Mouse (Mus musculus) heart, embryonic 14.5 days (tissue): ENCODE results near the gene Dstn. TPM values are rescaled to one million over a fixed set of nuclear protein-coding genes. Genes with fewer than 3 reads are reported as not detected.
A peak's percentile ranks its signal among the peaks of the same experiment; 100 is the strongest.

ENCODE experiments used
- ATAC-seq: fragments of 200-750 bp; cut with Nextera tagmentation; 2 replicates; pipeline ENCODE4 v1.8.0; 2017; ENCODE audit warnings: low read depth, moderate TSS enrichment; ENCODE audit not compliant: insufficient number of reproducible peaks, insufficient read depth, low FRiP score
- H3K27ac ChIP-seq, 2 experiments: fragments of 200-500 bp in 1 of 2; fragments of 300-500 bp in 1 of 2; sonication (generic) in 1 of 2; replicated peaks in 1 of 2; 2 replicates each; pipeline ENCODE4 v1.5.1; 2012 to 2014; ENCODE audit warnings: low read depth in 2 of 2, low read length in 2 of 2, control low read depth in 1 of 2, mild to moderate bottlenecking in 1 of 2, mixed read lengths in 1 of 2; ENCODE audit not compliant: control insufficient read depth in 1 of 2, insufficient read depth in 1 of 2
- H3K27me3 ChIP-seq: fragments of 300-500 bp; sonication (generic); 2 replicates; pipeline ENCODE4 v1.6.1; 2014; ENCODE audit warnings: mild to moderate bottlenecking, low read length, control low read depth; ENCODE audit not compliant: control insufficient read depth, insufficient read depth
- H3K36me3 ChIP-seq: fragments of 300-500 bp; sonication (generic); 2 replicates; pipeline ENCODE4 v1.6.1; 2014; ENCODE audit warnings: mild to moderate bottlenecking, control low read depth, low read length, mixed read lengths; ENCODE audit not compliant: control insufficient read depth, insufficient read depth
- H3K4me1 ChIP-seq, 2 experiments: fragments of 200-500 bp in 1 of 2; fragments of 300-500 bp in 1 of 2; sonication (generic) in 1 of 2; 2 replicates each; pipeline ENCODE4 v1.6.1; 2012 to 2014; ENCODE audit warnings: low read length in 2 of 2, control low read depth in 1 of 2, mixed read lengths in 1 of 2; ENCODE audit not compliant: control insufficient read depth in 2 of 2, insufficient read depth in 2 of 2
- H3K4me2 ChIP-seq: fragments of 300-500 bp; sonication (generic); 2 replicates; pipeline ENCODE4 v1.6.1; 2014; ENCODE audit warnings: mild to moderate bottlenecking, low read length
- H3K4me3 ChIP-seq, 2 experiments: fragments of 200-500 bp in 1 of 2; fragments of 300-500 bp in 1 of 2; sonication (generic) in 1 of 2; 2 replicates each; pipeline ENCODE4 v1.5.1; 2012 to 2014; ENCODE audit warnings: low read length in 2 of 2, mild to moderate bottlenecking in 2 of 2, control low read depth in 1 of 2, low read depth in 1 of 2, moderate library complexity in 1 of 2; ENCODE audit not compliant: control insufficient read depth in 1 of 2, insufficient read depth in 1 of 2
- H3K9ac ChIP-seq: fragments of 300-500 bp; sonication (generic); 2 replicates; pipeline ENCODE4 v1.6.1; 2014; ENCODE audit warnings: mild to moderate bottlenecking, low read length
- H3K9me3 ChIP-seq: fragments of 300-500 bp; sonication (generic); 2 replicates; pipeline ENCODE4 v1.6.1; 2016; ENCODE audit warnings: low read length, control low read depth; ENCODE audit not compliant: control insufficient read depth
- WGBS: fragments of 180-500 bp; shearing (Covaris S2); extraction: QIAGEN DNeasy Blood & Tissue Kit; methylation state at CpG from one replicate; pipeline ENCODE4 v1.1.7; 2014; 5-methylcytosine and 5-hydroxymethylcytosine counted together
- polyA plus RNA-seq: library from polyadenylated mRNA; unstranded; fragments of >200 nt; fragmentation: Nextera tagmentation; extraction: Ambion mirVana; gene quantifications from 2 replicates; pipeline ENCODE4 v1.2.1, GENCODE M21; 2014

Gene Dstn
- polyA plus RNA-seq, 1 experiment from 2014 or later: 1,027 TPM

DNA sequence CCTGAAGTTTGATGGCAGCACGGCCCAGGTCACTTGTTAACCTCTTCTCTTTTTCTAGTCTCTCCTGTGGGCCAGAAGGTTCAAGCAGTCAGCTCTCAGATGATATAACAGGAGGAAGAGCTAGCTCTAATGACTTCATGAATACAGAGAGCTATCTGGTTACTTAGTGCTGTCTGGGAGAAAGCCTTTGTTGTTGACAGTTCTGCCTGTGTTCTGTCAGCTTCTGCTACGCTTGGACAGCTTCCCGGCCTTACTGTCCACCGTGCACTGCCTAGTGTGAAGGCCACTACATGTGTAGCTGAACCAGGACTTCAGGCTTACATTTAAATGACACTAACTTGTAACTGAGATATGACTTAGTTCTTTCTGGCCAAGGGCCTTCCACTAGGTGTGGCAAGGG, 33.3 kb downstream of the Dstn start:
- H3K27me3 ChIP-seq: no peaks in the 10 kb centered on the region
- no peak overlapping the region; the same call in 1 of the 2 replicates for H3K9ac ChIP-seq
- H3K36me3 ChIP-seq: peaks cover 100% of the 10 kb centered on the region
- ATAC-seq: peak; percentile 49; the same call in 1 of the 2 replicates
- H3K9me3 ChIP-seq: no peaks in the 10 kb centered on the region
- WGBS: 29% methylated on average over 4 of the region's 4 CpGs
- H3K4me2 ChIP-seq: no peak overlapping the region
- no peak overlapping the region for H3K4me3 ChIP-seq
- H3K27ac ChIP-seq: peak overlapping the region; percentile 29 to 78
- peaks cover 26 to 56% of the 10 kb centered on the region in 2 experiments for H3K4me1 ChIP-seq

DNA sequence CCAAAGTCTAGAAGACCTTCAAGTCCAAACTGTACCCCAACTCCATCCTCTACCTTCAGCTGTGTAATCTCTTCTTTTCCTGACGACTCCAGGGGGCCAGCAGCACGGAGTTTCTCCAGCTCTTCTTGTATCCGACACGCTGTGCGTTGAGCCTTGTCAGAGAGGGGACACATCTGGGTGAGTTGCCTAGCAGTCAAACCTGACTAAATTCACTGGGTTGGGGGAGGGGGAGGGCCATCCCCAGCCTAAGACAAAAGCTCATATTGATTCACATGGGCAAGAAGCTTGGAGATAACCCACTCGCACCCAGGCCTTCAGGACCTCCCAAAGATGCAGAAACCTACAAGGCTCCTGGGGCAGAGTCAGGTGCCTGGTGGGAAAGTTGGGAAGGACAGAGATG, 34.1 kb downstream of the Dstn start:
- H3K4me1 ChIP-seq: peaks cover 26 to 56% of the 10 kb centered on the region in 2 experiments
- H3K27ac ChIP-seq: no peak overlapping the region

GRCm38 (mm10) chr2:143950290-143951027, 35.3 kb downstream of the Dstn start:
- WGBS: 51% methylated on average over 5 of the region's 5 CpGs
- Histone ChIP-seq H3K4me1 (peaks cover 26 to 56% of the 10 kb centered on the region in 2 experiments), H3K27me3 (no peaks in the 10 kb centered on the region), H3K4me3 (no peak overlapping the region), H3K27ac (0 out of 4 replicates have a peak overlapping the region, but pooled peaks of 1 of the 2 experiments have one; percentile 44), H3K9ac (no peak overlapping the region), H3K4me2 (no peak overlapping the region), H3K9me3 (no peaks in the 10 kb centered on the region), H3K36me3 (peaks cover 100% of the 10 kb centered on the region)
- ATAC-seq: no peak

More for the DNA sequence above, 34.1 kb downstream of the Dstn start:
- no peak for ATAC-seq
- Histone ChIP-seq H3K4me3 (no peak overlapping the region), H3K9me3 (no peaks in the 10 kb centered on the region), H3K36me3 (peaks cover 100% of the 10 kb centered on the region), H3K4me2 (no peak overlapping the region), H3K27me3 (no peaks in the 10 kb centered on the region), H3K9ac (no peak overlapping the region)
- WGBS: 83% methylated on average over 6 of the region's 6 CpGs

GRCm38 (mm10) chr2:143951028-143951420, 35.9 kb downstream of the Dstn start:
- Histone ChIP-seq H3K4me3 (no peak overlapping the region), H3K9me3 (no peaks in the 10 kb centered on the region), H3K27ac (peak overlapping the region in 1 of 2 experiments; percentile 44; a peak in 1 of 4 replicates), H3K36me3 (peaks cover 100% of the 10 kb centered on the region), H3K4me2 (no peak overlapping the region), H3K4me1 (peaks cover 26 to 56% of the 10 kb centered on the region in 2 experiments), H3K27me3 (no peaks in the 10 kb centered on the region), H3K9ac (no peak overlapping the region)
- 50% methylated on average over 1 of the region's 1 CpGs for WGBS
- ATAC-seq: no peak

DNA sequence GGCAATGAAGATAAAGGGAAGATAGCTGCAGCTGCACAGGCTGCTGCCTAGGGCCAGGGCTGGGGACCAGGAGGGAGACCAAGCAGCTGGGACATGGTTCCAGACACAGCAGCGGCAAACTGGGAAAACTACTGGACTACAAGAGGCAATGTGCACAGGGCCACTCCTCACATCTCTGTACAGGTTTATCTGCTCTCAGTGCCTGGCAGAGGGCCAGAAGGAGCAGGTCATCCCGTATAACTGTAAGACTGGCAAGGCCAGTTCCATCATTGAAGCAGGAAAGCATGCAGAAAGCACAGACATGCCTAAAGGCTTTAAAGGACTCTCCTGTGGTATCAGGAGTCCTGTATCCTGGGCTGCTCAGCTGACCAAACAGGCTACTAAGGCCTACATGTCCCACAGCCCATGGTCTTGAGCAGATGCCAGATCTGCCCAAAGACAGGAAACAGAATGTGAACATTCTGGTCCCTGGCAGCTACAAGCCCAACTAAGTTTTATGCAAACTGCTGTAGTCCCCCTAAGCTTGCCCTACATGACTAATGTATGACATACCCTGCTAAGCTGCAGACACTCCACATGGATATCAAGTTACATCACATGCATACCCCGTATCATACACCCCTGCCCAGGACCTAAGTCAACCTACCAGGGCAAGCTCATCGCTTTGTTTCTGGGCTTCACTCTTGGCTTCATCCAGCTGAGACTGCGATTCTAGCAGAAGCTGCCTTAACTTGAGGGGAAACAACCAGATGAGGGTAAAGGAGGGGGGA, 36.6 kb downstream of the Dstn start:
- Histone ChIP-seq H3K27me3 (no peaks in the 10 kb centered on the region), H3K9ac (no peak overlapping the region), H3K27ac (peak overlapping the region; percentile 13 to 44; a peak in 1 of 4 replicates), H3K36me3 (peaks cover 100% of the 10 kb centered on the region), H3K4me1 (peaks cover 21 to 50% of the 10 kb centered on the region in 2 experiments), H3K9me3 (no peaks in the 10 kb centered on the region), H3K4me2 (no peak overlapping the region), H3K4me3 (no peak overlapping the region)
- no peak for ATAC-seq
- 63% methylated on average over 5 of the region's 5 CpGs for WGBS

GRCm38 (mm10) chr2:143953944-143954343, 38.8 kb downstream of the Dstn start:
- no peak for ATAC-seq
- H3K27me3 ChIP-seq: no peaks in the 10 kb centered on the region
- H3K9ac ChIP-seq: no peak overlapping the region
- H3K36me3 ChIP-seq: peaks cover 94% of the 10 kb centered on the region
- H3K9me3 ChIP-seq: no peaks in the 10 kb centered on the region
- H3K4me1 ChIP-seq: peaks cover 9 to 29% of the 10 kb centered on the region in 2 experiments
- no peak overlapping the region for H3K4me2 ChIP-seq
- no peak overlapping the region for H3K4me3 ChIP-seq
- 83% methylated on average over 4 of the region's 4 CpGs for WGBS
- no peak overlapping the region for H3K27ac ChIP-seq

GRCm38 (mm10) chr2:143955004-143955403, 39.9 kb downstream of the Dstn start:
- ATAC-seq: no peak
- no peak overlapping the region for H3K4me3 ChIP-seq
- H3K27me3 ChIP-seq: no peaks in the 10 kb centered on the region
- H3K27ac ChIP-seq: no peak overlapping the region
- WGBS: 74% methylated on average over 4 of the region's 4 CpGs
- H3K9ac ChIP-seq: no peak overlapping the region
- H3K36me3 ChIP-seq: peaks cover 88% of the 10 kb centered on the region
- no peak overlapping the region for H3K4me2 ChIP-seq
- peaks cover 4 to 18% of the 10 kb centered on the region in 2 experiments for H3K4me1 ChIP-seq
- peaks cover 5% of the 10 kb centered on the region for H3K9me3 ChIP-seq
